Mouse (Mus musculus): ENCODE measurements around the gene Zdhhc11.
A peak's percentile ranks its signal among the peaks of the same experiment; 100 is the strongest.
"Not testable (repeated sequence)": the region's sequence is repeated elsewhere in the genome, so short reads cannot be mapped to it uniquely, and the experiment has no call there.

Zdhhc11 gene

DNA sequence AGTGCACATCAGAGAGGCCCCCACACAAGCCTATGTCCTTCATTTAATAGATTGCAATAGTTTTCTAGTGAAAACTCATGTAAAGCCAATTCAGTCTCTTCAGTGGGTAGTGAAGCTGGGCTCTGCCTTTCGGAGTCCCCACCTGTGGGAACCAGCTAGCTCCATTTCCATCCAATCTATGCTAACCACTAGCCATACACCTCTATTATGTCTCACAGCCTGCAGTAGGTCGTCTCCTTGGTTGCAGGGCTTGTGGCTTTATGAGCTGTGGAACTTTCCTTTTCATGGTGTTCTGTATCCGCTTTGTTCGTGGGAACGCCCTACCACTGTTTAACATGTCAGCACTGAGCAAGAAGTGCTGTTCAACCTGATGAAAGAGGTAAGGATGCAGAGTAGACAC is at the start of gene Zdhhc11:
Gene Zdhhc11 (plus strand): TSS at position 301 of the 400 bp plus-strand sequence.
- no peak for DNase-seq

GRCm38 (mm10) chr13:73932201-73932600 is 31.4 kb upstream of the Zdhhc11 start:
- no peak for DNase-seq

DNA sequence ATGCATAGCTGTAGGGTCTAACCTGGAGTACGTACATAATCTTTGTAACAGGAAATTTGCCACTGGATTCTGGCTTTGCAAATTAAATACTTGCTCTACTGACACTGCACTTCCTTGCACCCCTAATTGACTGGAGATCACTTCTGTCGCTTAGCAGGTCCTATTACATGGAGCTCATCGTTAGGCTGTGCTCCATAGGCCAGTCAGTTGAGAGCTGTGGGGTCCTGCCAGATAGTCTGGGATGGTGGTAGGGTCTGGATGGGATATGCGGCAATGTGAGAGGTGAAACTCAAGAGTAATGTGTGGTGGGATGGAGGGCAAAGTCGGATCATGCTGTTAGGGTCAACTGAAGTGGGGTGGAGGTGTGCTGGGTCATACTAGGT is 26.7 kb upstream of the Zdhhc11 start:
- DNase-seq = no peak

- peak; percentile 95 for DNase-seq
Observed at GRCm38 (mm10) chr13:73937321-73938176, 26.1 kb upstream of the Zdhhc11 start, which contains the start of the genes Trip13 and Brd9. Gene Trip13 (minus strand): TSS chr13:73937784. Gene Brd9 (plus strand): TSS chr13:73937811.

DNA sequence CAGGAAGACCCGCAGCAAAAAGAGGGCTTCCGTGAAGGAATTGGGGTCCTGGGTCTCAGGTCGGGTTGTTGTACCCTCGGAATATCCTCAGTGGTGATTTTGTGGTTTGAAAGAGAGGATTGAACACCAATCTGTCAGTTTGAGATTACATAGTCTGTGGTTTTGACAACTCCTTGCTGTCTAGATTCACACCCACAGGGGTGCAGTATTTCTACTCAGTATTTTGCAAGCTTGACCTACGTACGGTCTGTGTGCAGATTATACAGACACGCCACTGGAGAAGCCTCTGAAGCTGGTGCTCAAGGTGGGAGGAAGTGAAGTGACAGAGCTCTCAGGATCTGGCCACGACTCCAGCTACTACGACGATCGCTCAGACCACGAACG is 25.5 kb upstream of the Zdhhc11 start:
- no peak for DNase-seq

DNA sequence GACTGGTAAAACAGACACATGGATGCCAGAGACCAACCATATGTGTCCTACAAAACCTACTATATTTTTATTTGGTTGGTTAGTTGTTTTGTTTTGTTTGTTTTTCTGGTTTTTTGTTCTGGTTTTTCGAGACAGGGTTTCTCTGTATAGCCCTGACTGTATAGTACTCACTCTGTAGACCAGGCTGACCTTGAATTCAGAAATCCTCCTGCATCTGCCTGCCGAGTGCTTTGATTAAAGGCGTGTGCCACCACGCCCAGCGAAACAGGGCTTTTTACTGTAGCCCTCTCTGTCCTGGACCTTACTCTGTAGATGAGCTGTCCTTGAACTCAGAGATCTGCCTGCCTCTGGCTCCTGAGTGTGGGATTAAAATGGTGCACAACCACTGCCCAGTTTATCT is 24.6 kb upstream of the Zdhhc11 start:
- no peak for DNase-seq

DNA sequence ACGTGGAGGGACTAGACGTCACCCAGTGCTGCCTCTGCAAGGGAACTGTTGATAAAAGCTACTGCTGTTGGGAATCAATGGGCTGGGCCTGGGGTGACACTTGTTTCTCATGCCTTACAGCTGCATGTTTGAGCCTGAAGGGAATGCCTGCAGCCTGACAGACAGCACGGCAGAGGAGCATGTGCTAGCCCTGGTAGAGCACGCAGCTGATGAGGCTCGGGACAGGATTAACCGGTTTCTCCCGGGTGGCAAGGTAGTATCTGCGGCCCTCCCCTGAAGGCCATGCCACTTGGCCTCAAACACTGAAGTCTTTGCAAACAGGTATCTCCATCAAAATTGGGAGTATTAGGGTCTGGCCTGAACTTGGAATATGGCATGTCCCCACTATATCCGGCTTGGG is 19.0 kb upstream of the Zdhhc11 start:
- DNase-seq = no peak

GRCm38 (mm10) chr13:73953551-73954130 is 10.0 kb upstream of the Zdhhc11 start:
- DNase-seq = no peak

GRCm38 (mm10) chr13:73954666-73955065 is 9.0 kb upstream of the Zdhhc11 start:
- DNase-seq = no peak

GRCm38 (mm10) chr13:73955531-73955930 is 8.1 kb upstream of the Zdhhc11 start:
- DNase-seq = no peak

- DNase-seq = no peak
Observed at GRCm38 (mm10) chr13:73960117-73960652, 3.5 kb upstream of the Zdhhc11 start.

- no peak for DNase-seq
Observed at GRCm38 (mm10) chr13:73961177-73961576, 2.5 kb upstream of the Zdhhc11 start.

- DNase-seq = peak; percentile 40
Observed at GRCm38 (mm10) chr13:73970545-73971448, 7.1 kb downstream of the Zdhhc11 start.

DNA sequence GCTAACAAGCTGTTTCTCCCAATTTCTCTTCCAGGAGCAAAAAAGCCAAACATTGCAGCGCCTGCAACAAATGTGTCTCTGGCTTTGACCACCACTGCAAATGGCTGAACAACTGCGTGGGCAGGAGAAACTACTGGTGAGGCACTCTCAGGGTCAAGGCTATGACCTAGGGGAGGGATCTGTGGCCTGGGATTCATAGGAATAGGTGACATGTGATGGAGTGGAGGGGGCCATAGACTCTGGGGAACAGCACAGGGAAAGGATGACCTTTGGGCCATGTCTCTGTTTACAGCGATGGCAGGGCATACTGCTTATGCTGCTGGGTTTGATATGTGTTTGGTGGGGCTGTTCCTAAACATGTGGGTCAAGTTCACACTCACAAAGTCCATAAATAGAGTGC is 10.9 kb downstream of the Zdhhc11 start:
- DNase-seq = no peak

- no peak for DNase-seq
Observed at GRCm38 (mm10) chr13:73976935-73977334, 13.3 kb downstream of the Zdhhc11 start.

DNA sequence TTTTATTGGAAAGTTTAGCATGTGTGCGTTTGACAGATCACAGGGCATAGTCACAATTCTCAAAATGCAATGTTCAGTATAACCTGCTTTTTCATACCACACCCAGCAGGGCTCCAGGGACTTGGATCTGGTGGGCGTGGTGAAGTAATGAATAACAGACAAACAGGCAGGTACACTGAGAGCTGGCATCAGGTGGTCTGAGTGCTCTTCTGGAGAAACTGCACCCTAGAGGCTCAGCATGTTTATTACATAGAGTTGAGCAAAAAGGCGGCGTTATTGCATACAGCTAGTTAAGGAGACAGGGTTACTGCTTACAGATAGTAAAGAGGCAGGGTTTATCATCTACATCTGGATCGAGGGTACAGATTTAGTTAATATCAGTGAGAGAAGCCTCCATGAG is 26.7 kb downstream of the Zdhhc11 start:
- DNase-seq = no peak

GRCm38 (mm10) chr13:73990761-73991160 is 27.1 kb downstream of the Zdhhc11 start:
- peak; percentile 10 for DNase-seq

DNA sequence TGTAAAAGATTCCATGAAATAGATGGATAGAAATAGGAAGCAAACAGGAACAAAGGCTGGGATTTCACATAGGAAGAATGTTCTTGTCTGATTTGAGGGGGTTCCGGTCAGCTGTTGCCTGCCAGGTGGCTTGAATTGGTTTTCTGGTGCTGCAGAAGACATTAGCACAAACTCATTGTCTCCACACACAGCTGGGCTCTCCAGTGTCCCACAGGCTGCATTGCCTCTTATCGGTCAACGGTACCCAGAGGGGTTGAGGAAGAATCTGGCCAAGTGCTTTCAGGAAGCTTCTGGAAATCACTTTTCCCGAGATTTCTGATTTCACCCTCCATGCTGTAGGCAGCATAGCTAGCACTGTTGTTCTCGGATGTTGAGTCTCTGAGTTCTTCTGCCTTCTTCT is 27.6 kb downstream of the Zdhhc11 start:
- no peak for DNase-seq

GRCm38 (mm10) chr13:73996456-73996855 is 32.8 kb downstream of the Zdhhc11 start:
- no peak for DNase-seq

DNA sequence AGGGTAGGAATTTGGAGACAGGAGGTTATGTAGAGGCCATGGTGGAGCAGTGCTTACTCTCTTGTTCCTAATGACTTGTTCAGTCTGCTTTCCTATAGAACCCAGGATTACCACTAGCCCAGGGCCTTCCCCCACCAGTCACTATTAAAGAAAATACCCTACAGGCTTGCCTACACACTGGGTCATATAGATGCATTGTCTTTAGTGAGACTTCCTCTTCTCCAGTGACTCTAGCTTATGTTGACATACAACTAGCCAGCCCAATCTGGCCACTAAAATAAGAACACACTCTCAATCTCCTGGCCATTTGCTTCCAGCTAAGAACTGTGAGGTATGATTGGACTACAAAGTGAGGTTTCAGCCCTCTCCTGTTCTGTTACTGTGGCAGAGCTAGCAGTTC is 36.9 kb downstream of the Zdhhc11 start:
- no peak for DNase-seq

DNA sequence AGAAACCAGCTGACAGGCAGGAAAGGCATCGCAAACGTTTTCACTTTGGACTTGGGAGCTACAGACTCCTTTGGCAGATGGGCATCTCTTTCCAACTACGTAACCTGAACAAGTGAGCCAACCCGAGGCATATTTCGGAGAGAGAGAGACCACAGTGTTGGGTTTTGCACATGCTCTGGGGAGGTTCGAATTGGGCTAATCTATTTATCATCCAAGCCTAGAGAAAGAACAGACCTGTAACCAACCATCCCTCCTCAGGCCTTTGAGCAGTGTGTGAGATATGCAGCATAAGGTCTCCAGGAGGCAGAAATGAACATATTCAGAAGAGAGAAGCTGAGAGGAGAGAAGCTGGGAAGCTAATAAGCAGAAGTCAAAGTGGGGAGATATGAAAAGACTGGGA is 37.3 kb downstream of the Zdhhc11 start:
- no peak for DNase-seq

DNA sequence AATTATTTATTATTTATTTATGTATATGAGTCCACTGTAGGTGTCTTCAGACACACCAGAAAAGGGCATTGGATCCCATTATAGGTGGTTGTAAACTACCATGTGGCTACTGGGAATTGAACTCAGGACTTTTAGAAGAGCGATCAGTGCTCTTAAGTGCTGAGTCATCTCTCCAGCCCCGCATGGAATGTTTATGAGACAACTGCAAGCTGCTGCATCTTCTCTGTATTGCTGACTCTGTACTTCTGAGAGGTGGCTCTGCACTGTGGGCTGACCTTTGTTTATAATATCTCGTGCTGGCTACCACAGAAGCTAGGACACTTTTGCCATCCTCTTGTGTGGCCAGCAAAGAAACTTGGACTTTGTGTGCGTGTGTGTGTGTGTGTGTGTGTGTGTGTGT is 37.8 kb downstream of the Zdhhc11 start:
- no peak for DNase-seq

DNA sequence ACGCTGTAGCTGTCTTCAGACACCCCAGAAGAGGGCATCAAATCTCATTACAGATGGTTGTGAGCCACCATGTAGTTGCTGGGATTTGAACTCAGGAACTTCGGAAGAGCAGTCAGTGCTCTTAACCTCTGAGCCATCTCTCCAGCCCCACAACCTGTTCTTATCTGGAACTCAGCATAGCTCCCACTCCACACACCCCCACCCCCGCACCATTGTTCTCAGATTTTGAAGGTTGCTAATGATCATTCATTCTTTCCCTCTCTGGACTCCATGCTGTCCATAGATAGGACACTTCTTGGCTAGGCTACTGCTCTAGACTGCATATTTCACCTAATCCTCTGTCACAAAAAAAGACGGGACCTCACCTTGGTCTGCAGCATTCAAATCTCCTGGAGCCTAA is 43.2 kb downstream of the Zdhhc11 start:
- DNase-seq = not testable (repeated sequence)
